Mouse (Mus musculus) cerebellum, adult 9-10 months (tissue): Measurements from ENCODE around the gene Thrb.

Experiments used
- DNase-seq: peaks from one replicate; pipeline ENCODE4 v3.0.0; 2022

The Thrb gene

GRCm38 (mm10) chr14:17972665-17973064 is 312.6 kb downstream of the Thrb start:
- DNase-seq, result no peak

- no peak for DNase-seq
Observed at GRCm38 (mm10) chr14:17975786-17976185, 315.7 kb downstream of the Thrb start.

GRCm38 (mm10) chr14:17978259-17978658 is 318.2 kb downstream of the Thrb start:
- DNase-seq, result no peak

GRCm38 (mm10) chr14:17981258-17981657 is 321.2 kb downstream of the Thrb start:
- DNase-seq, result no peak

GRCm38 (mm10) chr14:17982017-17982416 is 322.0 kb downstream of the Thrb start:
- DNase-seq, result no peak

- DNase-seq, result no peak
Observed at GRCm38 (mm10) chr14:17983390-17983789, 323.3 kb downstream of the Thrb start.

- no peak for DNase-seq
Observed at GRCm38 (mm10) chr14:17983839-17984238, 323.8 kb downstream of the Thrb start.

GRCm38 (mm10) chr14:17988580-17988979 is 328.5 kb downstream of the Thrb start:
- no peak for DNase-seq

GRCm38 (mm10) chr14:17989182-17989581 is 329.1 kb downstream of the Thrb start:
- DNase-seq, result no peak

- DNase-seq, result no peak
Observed at GRCm38 (mm10) chr14:17990186-17990585, 330.1 kb downstream of the Thrb start.

GRCm38 (mm10) chr14:18001886-18002285 is 341.8 kb downstream of the Thrb start:
- DNase-seq, result no peak

GRCm38 (mm10) chr14:18003686-18004085 is 343.6 kb downstream of the Thrb start:
- no peak for DNase-seq

GRCm38 (mm10) chr14:18008524-18008923 is 348.5 kb downstream of the Thrb start:
- DNase-seq, result no peak

GRCm38 (mm10) chr14:18016604-18017003 is 356.5 kb downstream of the Thrb start:
- DNase-seq, result no peak

GRCm38 (mm10) chr14:18020128-18020527 is 360.1 kb downstream of the Thrb start:
- no peak for DNase-seq

GRCm38 (mm10) chr14:18020636-18021035 is 360.6 kb downstream of the Thrb start:
- DNase-seq, result peak; percentile 53

GRCm38 (mm10) chr14:18021726-18022125 is 361.7 kb downstream of the Thrb start:
- DNase-seq, result no peak

- no peak for DNase-seq
Observed at GRCm38 (mm10) chr14:18022351-18022750, 362.3 kb downstream of the Thrb start.

- DNase-seq, result no peak
Observed at GRCm38 (mm10) chr14:18027867-18028266, 367.8 kb downstream of the Thrb start.

- DNase-seq, result no peak
Observed at GRCm38 (mm10) chr14:18029181-18029932, 369.3 kb downstream of the Thrb start.

GRCm38 (mm10) chr14:18031941-18032340 is 371.9 kb downstream of the Thrb start:
- DNase-seq, result no peak

- no peak for DNase-seq
Observed at GRCm38 (mm10) chr14:18036573-18036972, 376.5 kb downstream of the Thrb start.

- no peak for DNase-seq
Observed at GRCm38 (mm10) chr14:18062082-18062772, 402.2 kb downstream of the Thrb start.
